Mouse (Mus musculus) heart, postnatal 0 days (tissue): Measurements from ENCODE around the gene Fgfr2.

ENCODE experiments used
- CTCF ChIP-seq: IDR thresholded peaks from 2 replicates; pipeline ENCODE4 v1.5.1; 2016; ENCODE audit warnings: antibody characterized with exemption, control low read depth, low read depth
- EP300 ChIP-seq: IDR thresholded peaks from 2 replicates; pipeline ENCODE4 v1.6.1; 2016; ENCODE audit warnings: antibody characterized with exemption, low read depth

- TF ChIP-seq EP300: no peak
- no peak for TF ChIP-seq CTCF
These were observed 2569.8 kb downstream of the Fgfr2 start for GRCm38 (mm10) chr7:130553321-130553720.
